Mouse (Mus musculus) lung, adult 2 months (tissue): ENCODE measurements around the gene Olfr944. TPM values are rescaled to one million over a fixed set of nuclear protein-coding genes. Genes with fewer than 3 reads are reported as not detected.

Experiments used
- DNase-seq: peaks from one replicate; pipeline ENCODE4 v3.0.0; 2022
- H3K4me1 ChIP-seq: fragments of 200-500 bp; 2 replicates; pipeline ENCODE4 v1.6.1; 2011; ENCODE audit warnings: low read length; ENCODE audit not compliant: control insufficient read depth, insufficient read depth
- H3K4me3 ChIP-seq: fragments of 200-500 bp; replicated peaks from 2 replicates; pipeline ENCODE3; 2011; ENCODE audit warnings: low read depth, mild to moderate bottlenecking, control low read depth, low read length; ENCODE audit errors: extremely low read depth
- CTCF ChIP-seq: fragments of 200-500 bp; IDR thresholded peaks from 2 replicates; pipeline ENCODE4 v1.5.1; 2011; ENCODE audit warnings: mild to moderate bottlenecking, low read length, control low read depth; ENCODE audit not compliant: insufficient read depth
- POLR2A ChIP-seq: fragments of 200-500 bp; IDR thresholded peaks from 2 replicates; pipeline ENCODE4 v1.6.1; 2011; ENCODE audit warnings: low read depth, mild to moderate bottlenecking, control low read depth, low read length, borderline replicate concordance; ENCODE audit errors: extremely low read depth
- WGBS: fragments of 180-500 bp; shearing (Covaris S2); methylation state at CpG from one replicate; pipeline ENCODE4 v1.1.7; 2018; 5-methylcytosine and 5-hydroxymethylcytosine counted together
- polyA plus RNA-seq: library from polyadenylated mRNA; depleted of rRNA; stranded (reverse); fragments of >200 nt; gene quantifications from 2 replicates; pipeline ENCODE4 v1.2.3, GENCODE M21; 2012; rRNA removed

Gene Olfr944
- polyA plus RNA-seq: not detected in 2 replicates

DNA sequence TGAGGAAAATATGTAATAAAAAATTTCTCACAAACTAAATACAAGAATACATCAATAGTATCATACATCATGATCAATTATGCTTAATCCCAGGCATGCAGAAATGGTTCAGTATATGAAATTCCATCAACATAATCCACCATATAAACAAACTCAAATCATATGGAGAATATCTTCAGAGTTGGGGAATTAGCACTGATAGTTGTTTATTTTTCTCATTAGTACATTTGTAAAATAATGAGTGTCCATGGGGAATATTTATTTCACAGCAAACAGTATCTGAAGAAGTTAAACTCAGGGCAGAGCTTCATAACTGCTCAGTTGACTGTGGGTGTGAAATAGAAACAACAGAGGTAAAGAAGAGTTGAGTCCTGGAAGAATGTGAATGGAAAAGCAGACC lies at the start of gene Olfr944:
TSS of gene Olfr944 (plus strand) at position 301 of the 400 bp plus-strand sequence.
- Histone ChIP-seq H3K4me1 (no peaks in the 10 kb centered on the region), H3K4me3 (no peak within 1 kb of the TSS)
- DNase-seq: no peak
- TF ChIP-seq POLR2A: no peak
- no peak for TF ChIP-seq CTCF

DNA sequence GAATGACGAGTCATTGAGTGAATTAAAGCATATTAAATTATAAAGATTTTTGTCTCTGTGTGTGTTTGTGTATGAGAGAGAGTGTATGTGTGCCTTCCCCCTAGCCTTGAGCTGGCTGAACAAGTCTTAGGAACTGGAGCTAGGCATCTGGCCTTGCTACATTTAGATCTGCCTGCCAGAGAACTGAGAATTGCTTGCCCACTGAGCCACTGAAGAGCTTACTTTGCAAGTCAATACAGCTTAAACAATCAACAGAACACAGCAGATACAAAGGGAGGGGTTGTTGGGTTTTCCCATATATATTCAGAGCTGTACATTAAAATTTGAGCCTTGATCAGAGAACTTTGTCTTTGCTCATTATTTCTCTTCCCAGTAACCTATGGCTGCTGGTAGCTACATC lies 49.3 kb upstream of the Olfr944 start:
- 28% methylated on average over 1 of the region's 1 CpGs for WGBS
- TF ChIP-seq CTCF (no peak), POLR2A (no peak)

DNA sequence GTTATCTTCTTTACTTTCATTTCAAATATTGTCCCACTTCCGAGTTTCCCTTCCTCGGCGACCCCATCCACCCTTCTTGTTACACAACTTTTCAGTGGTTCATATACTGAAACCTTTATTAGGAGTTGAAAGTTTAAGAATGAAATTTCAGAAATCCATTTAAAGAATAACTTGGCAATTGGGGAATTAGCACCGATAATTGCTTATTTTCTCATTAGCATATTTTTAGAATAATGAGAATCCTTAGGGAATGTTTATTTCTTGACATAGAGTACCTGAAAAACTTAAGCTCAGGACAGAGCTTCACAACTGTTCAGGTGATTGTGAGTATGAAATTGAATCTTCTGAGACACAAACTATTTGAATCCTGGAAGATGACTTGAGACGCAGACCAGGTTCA lies 35.7 kb upstream of the Olfr944 start, which contains the start of gene Olfr943:
TSS of gene Olfr943 (plus strand) at position 301 of the 400 bp plus-strand sequence.
- no peaks in the 10 kb centered on the region for H3K4me1 ChIP-seq
- 90% methylated on average over 5 of the region's 5 CpGs for WGBS
- H3K4me3 ChIP-seq: no peak within 1 kb of the TSS
- DNase-seq: no peak
- TF ChIP-seq CTCF (no peak), POLR2A (no peak)

More for the DNA sequence above, 49.3 kb upstream of the Olfr944 start:
- no peak for DNase-seq
- H3K4me3 ChIP-seq: no peak overlapping the region
- no peaks in the 10 kb centered on the region for H3K4me1 ChIP-seq

DNA sequence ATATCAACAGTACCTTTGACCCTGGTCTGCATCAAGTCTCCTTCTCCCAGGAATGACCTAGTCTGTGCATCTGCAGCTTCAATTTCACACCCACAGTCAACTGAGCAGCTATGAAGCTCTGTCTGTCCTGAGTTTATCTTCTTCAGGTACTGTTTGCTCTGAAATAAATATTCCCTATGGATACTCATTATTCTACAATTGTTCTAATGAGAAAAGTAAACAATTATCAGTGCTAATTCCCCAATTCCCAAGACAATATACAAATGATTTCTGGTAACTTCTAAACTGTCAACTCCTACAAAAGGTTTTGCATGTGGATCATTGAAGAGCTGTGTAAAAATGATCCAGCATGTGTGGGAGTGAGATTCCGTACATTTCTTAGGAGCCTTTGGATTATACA lies 48.2 kb downstream of the Olfr944 start, which contains the start of gene Olfr1537:
TSS of gene Olfr1537 (minus strand) at position 101 of the 400 bp plus-strand sequence.
- no peak for TF ChIP-seq CTCF
- TF ChIP-seq POLR2A: no peak
- Histone ChIP-seq H3K4me3 (no peak within 1 kb of the TSS), H3K4me1 (no peaks in the 10 kb centered on the region)
- WGBS: 70% methylated on average over 1 of the region's 1 CpGs
- DNase-seq: no peak

Other genes with a start within 250 kb of the Olfr944 start
- not detected in 2 replicates for gene Olfr933, start 229.6 kb upstream of the Olfr944 start, polyA plus RNA-seq
- not detected in 2 replicates for gene Olfr934, start 213.6 kb upstream of the Olfr944 start, polyA plus RNA-seq
- not detected in 2 replicates for gene Olfr935, start 202.2 kb upstream of the Olfr944 start, polyA plus RNA-seq
- not detected in 2 replicates for gene Olfr146, start 178.5 kb upstream of the Olfr944 start, polyA plus RNA-seq
- not detected in 2 replicates for gene Olfr937, start 137.0 kb upstream of the Olfr944 start, polyA plus RNA-seq
- not detected in 2 replicates for gene Olfr938, start 123.0 kb upstream of the Olfr944 start, polyA plus RNA-seq
- not detected in 2 replicates for gene Olfr27, start 73.8 kb upstream of the Olfr944 start, polyA plus RNA-seq
- gene Olfr943, start 35.6 kb upstream of the Olfr944 start, polyA plus RNA-seq: not detected in 2 replicates
- not detected in 2 replicates for gene Olfr1537, start 48.1 kb downstream of the Olfr944 start, polyA plus RNA-seq
- gene Olfr945, start 74.9 kb downstream of the Olfr944 start, polyA plus RNA-seq: not detected in 2 replicates
- not detected in 2 replicates for gene Olfr948, start 124.1 kb downstream of the Olfr944 start, polyA plus RNA-seq
- not detected in 2 replicates for gene Olfr951, start 185.5 kb downstream of the Olfr944 start, polyA plus RNA-seq
- not detected in 2 replicates for gene Olfr952, start 225.2 kb downstream of the Olfr944 start, polyA plus RNA-seq